ENCODE assay signal across 14 mouse cellular contexts in genomic region chr5:118571504-118571903, GRCm38 (mm10). TPM values are rescaled to one million over a fixed set of nuclear protein-coding genes. Genes with fewer than 3 reads are reported as not detected.
DNase-seq lines count a peak whose midpoint lies in the region; ATAC-seq and TF ChIP-seq lines count a peak whose summit lies in the region.
"Had no signal": no experiment of that assay in that cellular context is flagged by ENCODE, and none has a peak within 500 bp of the region (broad histone marks: within the 10 kb centered on the region; RNA-seq: fewer than 3 reads in every experiment).

No protein-coding gene starts in this region.

- peaks cover 26% of the 10 kb centered on the region for H3K4me1 ChIP-seq in intestine, embryonic 15.5 days (replicated peaks)
- H3K4me1 ChIP-seq in intestine, postnatal 0 days (replicated peaks; ENCODE audit: control insufficient read depth, insufficient read depth, low read length): no peaks in the 10 kb centered on the region; the same call in 1 of the 2 replicates
- peaks cover 80% of the 10 kb centered on the region for H3K4me1 ChIP-seq in megakaryocyte, embryonic 14.5 days
- peaks cover 82% of the 10 kb centered on the region for H3K4me1 ChIP-seq in forebrain, embryonic 13.5 days
- peaks cover 11% of the 10 kb centered on the region for H3K4me1 ChIP-seq in hindbrain, embryonic 11.5 days (replicated peaks; ENCODE audit: control insufficient read depth, insufficient read depth, low read length)

- DNase-seq in kidney, postnatal 25 days: peak; percentile 59 to 79
- no peak for DNase-seq in hindbrain, embryonic 11.5 days (ENCODE audit: low spot score)
- DNase-seq: cerebellum, adult 11-12 months; gastrocnemius, postnatal 25 days; lung, postnatal 4 days; midbrain, embryonic 14.5 days had no signal

- 67% methylated on average over 4 of the region's 4 CpGs for WGBS in intestine, embryonic 15.5 days
- WGBS in intestine, postnatal 0 days: 68% methylated on average over 4 of the region's 4 CpGs
- WGBS in forebrain, embryonic 13.5 days: 52% methylated on average over 4 of the region's 4 CpGs
- 28% methylated on average over 4 of the region's 4 CpGs for WGBS in hindbrain, embryonic 11.5 days

- no peaks in the 10 kb centered on the region for H3K9me3 ChIP-seq in intestine, embryonic 15.5 days
- no peaks in the 10 kb centered on the region for H3K9me3 ChIP-seq in intestine, postnatal 0 days (ENCODE audit: control insufficient read depth)
- H3K9me3 ChIP-seq in megakaryocyte, embryonic 14.5 days: no peaks in the 10 kb centered on the region
- H3K9me3 ChIP-seq in forebrain, embryonic 13.5 days (replicated peaks): no peaks in the 10 kb centered on the region
- H3K9me3 ChIP-seq in hindbrain, embryonic 11.5 days (ENCODE audit: control insufficient read depth, low read length): no peaks in the 10 kb centered on the region
- H3K9me3 ChIP-seq: forebrain, embryonic 10.5 days; limb, embryonic 15.5 days had no signal

- H3K4me3 ChIP-seq in intestine, embryonic 15.5 days (replicated peaks): no peak overlapping the region
- no peak overlapping the region for H3K4me3 ChIP-seq in intestine, postnatal 0 days (ENCODE audit: low read depth, low read length)
- H3K4me3 ChIP-seq in megakaryocyte, embryonic 14.5 days (replicated peaks): peak overlapping the region; percentile 42
- no peak overlapping the region for H3K4me3 ChIP-seq in forebrain, embryonic 13.5 days
- H3K4me3 ChIP-seq in hindbrain, embryonic 11.5 days (ENCODE audit: low read depth, low read length): no peak overlapping the region
- H3K4me3 ChIP-seq: forebrain, embryonic 10.5 days; limb, embryonic 15.5 days had no signal

- no peaks in the 10 kb centered on the region for H3K27me3 ChIP-seq in intestine, embryonic 15.5 days (replicated peaks)
- no peaks in the 10 kb centered on the region for H3K27me3 ChIP-seq in intestine, postnatal 0 days (replicated peaks; ENCODE audit: control insufficient read depth, insufficient read depth, low read length)
- H3K27me3 ChIP-seq in megakaryocyte, embryonic 14.5 days (replicated peaks): no peaks in the 10 kb centered on the region
- H3K27me3 ChIP-seq in forebrain, embryonic 13.5 days: no peaks in the 10 kb centered on the region
- no peaks in the 10 kb centered on the region for H3K27me3 ChIP-seq in hindbrain, embryonic 11.5 days (ENCODE audit: control insufficient read depth, insufficient read depth, low read length)
- H3K27me3 ChIP-seq: limb, embryonic 15.5 days had no signal

- no peak overlapping the region for H3K27ac ChIP-seq in intestine, embryonic 15.5 days
- H3K27ac ChIP-seq in intestine, postnatal 0 days (ENCODE audit: low read depth, low read length): no peak overlapping the region
- no peak overlapping the region for H3K27ac ChIP-seq in forebrain, embryonic 13.5 days
- H3K27ac ChIP-seq in hindbrain, embryonic 11.5 days (ENCODE audit: low read depth, low read length): no peak overlapping the region
- H3K27ac ChIP-seq: forebrain, embryonic 10.5 days; limb, embryonic 15.5 days had no signal

- H3K9ac ChIP-seq in intestine, embryonic 15.5 days: no peak overlapping the region
- no peak overlapping the region for H3K9ac ChIP-seq in intestine, postnatal 0 days (ENCODE audit: low read depth, low read length)
- H3K9ac ChIP-seq in forebrain, embryonic 13.5 days: no peak overlapping the region
- H3K9ac ChIP-seq in hindbrain, embryonic 11.5 days (ENCODE audit: low read depth, low read length): no peak overlapping the region
- H3K9ac ChIP-seq: limb, embryonic 15.5 days had no signal

- no peak for TF ChIP-seq CTCF in intestine, postnatal 0 days (IDR thresholded peaks at IDR 0.05; ENCODE audit: low read depth)

- ATAC-seq in intestine, embryonic 15.5 days: 0 out of 2 replicates have a peak, but pooled peaks have one; percentile 17
- ATAC-seq in intestine, postnatal 0 days: no peak
- ATAC-seq in megakaryocyte, adult 5-6 weeks (ENCODE audit: poor library complexity, severe bottlenecking): no peak
- ATAC-seq in forebrain, embryonic 13.5 days: no peak
- ATAC-seq in hindbrain, embryonic 11.5 days (ENCODE audit: low FRiP score): no peak
- ATAC-seq: CD4-positive, CD25-positive, alpha-beta regulatory T cell, adult 4 months had no signal

- H3K4me2 ChIP-seq in intestine, embryonic 15.5 days (replicated peaks): no peak overlapping the region
- H3K4me2 ChIP-seq in intestine, postnatal 0 days (replicated peaks; ENCODE audit: low read depth): no peak overlapping the region
- no peak overlapping the region for H3K4me2 ChIP-seq in forebrain, embryonic 13.5 days
- no peak overlapping the region for H3K4me2 ChIP-seq in hindbrain, embryonic 11.5 days (replicated peaks; ENCODE audit: low read depth, low read length)
- H3K4me2 ChIP-seq: limb, embryonic 15.5 days had no signal

- no peaks in the 10 kb centered on the region for H3K36me3 ChIP-seq in intestine, embryonic 15.5 days
- no peaks in the 10 kb centered on the region for H3K36me3 ChIP-seq in intestine, postnatal 0 days (ENCODE audit: control insufficient read depth, insufficient read depth)
- peaks cover 6% of the 10 kb centered on the region for H3K36me3 ChIP-seq in megakaryocyte, embryonic 14.5 days (replicated peaks; ENCODE audit: low read length)
- no peaks in the 10 kb centered on the region for H3K36me3 ChIP-seq in forebrain, embryonic 13.5 days (ENCODE audit: poor library complexity, severe bottlenecking)
- H3K36me3 ChIP-seq in hindbrain, embryonic 11.5 days (ENCODE audit: control insufficient read depth, insufficient read depth, low read length): no peaks in the 10 kb centered on the region
- H3K36me3 ChIP-seq: forebrain, embryonic 10.5 days; limb, embryonic 15.5 days had no signal

RNA-seq across cellular contexts. Expression of gene Med13l, which starts 11.0 kb away (rescaled TPM):
- polyA plus RNA-seq in intestine, embryonic 15.5 days (2015; fragmentation: Nextera tagmentation; extraction: Ambion mirVana): 9.7 and 10.0 TPM in 2 replicates
- 5.1 and 5.8 TPM in 2 replicates for polyA plus RNA-seq in intestine, postnatal 0 days (2015; fragmentation: Nextera tagmentation; extraction: Ambion mirVana)
- polyA plus RNA-seq in megakaryocyte, embryonic 14.5 days (2012; ENCODE audit: insufficient read depth, low replicate concordance): 3.6 and 10.3 TPM in 2 replicates
- total RNA-seq in megakaryocyte, adult 5-6 weeks (2015): 25.6 and 30.7 TPM in 2 replicates
- total RNA-seq in megakaryocyte, adult 5-6 weeks (2017): 21.5 and 31.8 TPM in 2 replicates
- 17.8 and 18.6 TPM in 2 replicates for polyA plus RNA-seq in forebrain, embryonic 13.5 days (2015; fragmentation: Nextera tagmentation; extraction: Ambion mirVana)
- polyA plus RNA-seq in hindbrain, embryonic 11.5 days (2014; fragmentation: Nextera tagmentation; extraction: Ambion mirVana): 12.5 and 16.1 TPM in 2 replicates
